Mouse (Mus musculus): ENCODE data around the gene Gimap8.

- TF ChIP-seq CTCF (conservative IDR thresholded peaks at IDR 0.05; ENCODE audit: low read length): no peak
- TF ChIP-seq POU5F1 (IDR thresholded peaks at IDR 0.05; ENCODE audit: borderline replicate concordance, low read length): no peak
These were observed 38.9 kb upstream of the Gimap8 start for GRCm38 (mm10) chr6:48608124-48608523.
